Mouse (Mus musculus) bone marrow macrophage, adult 2 months (primary cell): ENCODE data around the gene Thsd4.

Experiments used
- CTCF ChIP-seq: IDR thresholded peaks from 2 replicates; pipeline ENCODE4 v1.5.1; 2012; ENCODE audit warnings: low read depth, mild to moderate bottlenecking, low read length, moderate library complexity
- POLR2A ChIP-seq: IDR thresholded peaks from 2 replicates; pipeline ENCODE4 v1.6.1; 2012; ENCODE audit warnings: mild to moderate bottlenecking, low read depth, low read length, borderline replicate concordance

DNA sequence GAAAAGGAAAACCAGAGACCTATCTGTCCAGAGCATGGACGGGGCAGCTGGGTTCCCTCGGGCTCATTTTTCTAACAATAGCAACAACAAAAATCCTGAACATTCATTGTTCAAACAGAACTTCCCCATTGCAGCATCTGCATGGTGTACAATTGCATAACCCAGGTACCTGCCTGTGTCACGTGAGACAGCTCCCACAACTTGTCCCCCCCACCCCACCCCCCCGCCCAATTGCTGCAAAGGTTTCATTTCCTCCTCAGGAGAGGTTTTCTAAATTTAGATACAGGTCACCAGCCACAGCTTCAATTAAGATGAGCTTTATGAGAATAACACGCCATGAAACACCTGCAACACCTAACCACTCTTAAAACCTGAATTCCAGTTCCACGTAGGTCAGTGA, 303.4 kb downstream of the Thsd4 start:
- no peak for TF ChIP-seq CTCF
- TF ChIP-seq POLR2A: no peak
